Mouse (Mus musculus) heart, postnatal 4 days (tissue): ENCODE measurements around the gene Fbxo17. TPM values are rescaled to one million over a fixed set of nuclear protein-coding genes. Genes with fewer than 3 reads are reported as not detected.
A peak's percentile ranks its signal among the peaks of the same experiment; 100 is the strongest.
"Not testable (repeated sequence)": the region's sequence is repeated elsewhere in the genome, so short reads cannot be mapped to it uniquely, and the experiment has no call there.

Source experiments
- DNase-seq: peaks from one replicate; pipeline ENCODE4 v3.0.0; 2021
- total RNA-seq, 2 experiments: library from RNA; stranded (reverse); gene quantifications; 2 replicates each; pipeline ENCODE4 v1.2.3; 2021

Fbxo17 gene
- 1 to 10 TPM; 2.6 to 4.2 TPM for total RNA-seq

- peak; percentile 69 for DNase-seq
Observed at GRCm38 (mm10) chr7:28716590-28717281, at the start of gene Fbxo17. Fbxo17 (plus strand) TSS chr7:28716804.

GRCm38 (mm10) chr7:28671172-28671571 lies 45.4 kb upstream of the Fbxo17 start:
- no peak for DNase-seq

GRCm38 (mm10) chr7:28672276-28672675 lies 44.3 kb upstream of the Fbxo17 start:
- no peak for DNase-seq

- DNase-seq, result not testable (repeated sequence)
Observed at GRCm38 (mm10) chr7:28672786-28673185, 43.8 kb upstream of the Fbxo17 start.

GRCm38 (mm10) chr7:28674994-28675393 lies 41.6 kb upstream of the Fbxo17 start:
- DNase-seq, result no peak

GRCm38 (mm10) chr7:28675746-28676145 lies 40.9 kb upstream of the Fbxo17 start:
- DNase-seq, result peak; percentile 27

GRCm38 (mm10) chr7:28676811-28677541 lies 39.6 kb upstream of the Fbxo17 start:
- DNase-seq, result no peak

GRCm38 (mm10) chr7:28677624-28678023 lies 39.0 kb upstream of the Fbxo17 start:
- DNase-seq, result no peak

- DNase-seq, result no peak
Observed at GRCm38 (mm10) chr7:28691075-28691474, 25.5 kb upstream of the Fbxo17 start.

- DNase-seq, result peak; percentile 7
Observed at GRCm38 (mm10) chr7:28692545-28693320, 23.9 kb upstream of the Fbxo17 start, which contains the start of gene Fbxo27. Fbxo27 (plus strand) TSS chr7:28692849.

GRCm38 (mm10) chr7:28693321-28693966 lies 23.2 kb upstream of the Fbxo17 start:
- DNase-seq, result peak; percentile 52

GRCm38 (mm10) chr7:28694423-28694822 lies 22.2 kb upstream of the Fbxo17 start:
- no peak for DNase-seq

GRCm38 (mm10) chr7:28694966-28695511 lies 21.6 kb upstream of the Fbxo17 start:
- DNase-seq, result no peak

GRCm38 (mm10) chr7:28697277-28697676 lies 19.3 kb upstream of the Fbxo17 start:
- no peak for DNase-seq

GRCm38 (mm10) chr7:28700269-28700668 lies 16.3 kb upstream of the Fbxo17 start:
- DNase-seq, result no peak

- DNase-seq, result not testable (repeated sequence)
Observed at GRCm38 (mm10) chr7:28701306-28701705, 15.3 kb upstream of the Fbxo17 start.

GRCm38 (mm10) chr7:28702601-28703143 lies 13.9 kb upstream of the Fbxo17 start:
- DNase-seq, result no peak

GRCm38 (mm10) chr7:28709454-28709853 lies 7.2 kb upstream of the Fbxo17 start:
- no peak for DNase-seq

GRCm38 (mm10) chr7:28710962-28711361 lies 5.6 kb upstream of the Fbxo17 start:
- DNase-seq, result no peak

- DNase-seq, result no peak
Observed at GRCm38 (mm10) chr7:28714667-28715066, 1.9 kb upstream of the Fbxo17 start.

GRCm38 (mm10) chr7:28715598-28715997 lies 1.0 kb upstream of the Fbxo17 start:
- no peak for DNase-seq

- DNase-seq, result no peak
Observed at GRCm38 (mm10) chr7:28717726-28718125, 1.1 kb downstream of the Fbxo17 start.
